Mouse (Mus musculus): ENCODE results near the gene Prss54. TPM values are rescaled to one million over a fixed set of nuclear protein-coding genes. Genes with fewer than 3 reads are reported as not detected.
"Not testable (repeated sequence)": the region's sequence is repeated elsewhere in the genome, so short reads cannot be mapped to it uniquely, and the experiment has no call there.

The Prss54 gene
- not detected in 2 replicates for polyA plus RNA-seq (2014; fragmentation: Nextera tagmentation; extraction: Ambion mirVana)

DNA sequence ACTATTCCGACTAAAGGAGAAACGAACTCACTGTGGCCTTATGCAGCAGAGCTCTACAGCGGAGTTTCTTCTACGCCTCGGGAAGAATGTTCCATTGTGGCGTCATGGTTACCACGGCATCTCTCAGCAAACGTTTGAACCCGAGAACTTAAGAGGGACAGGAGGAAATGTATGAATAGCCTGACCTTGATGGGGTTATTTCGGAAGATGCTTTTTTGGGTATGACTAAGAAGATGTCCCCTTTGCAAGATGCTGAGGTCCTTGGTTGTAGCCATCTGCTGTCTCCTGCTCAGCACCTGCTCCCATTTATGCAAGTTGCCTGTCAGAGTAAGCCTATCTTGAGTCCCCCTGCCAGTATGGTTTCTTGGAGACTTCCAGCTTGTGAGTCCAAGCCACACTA is at the start of gene Prss54:
Gene Prss54 (minus strand): TSS at position 101 of the 400 bp plus-strand sequence.
- no peaks in the 10 kb centered on the region for H3K36me3 ChIP-seq (ENCODE audit: control insufficient read depth, insufficient read depth, low read length)
- no peak within 1 kb of the TSS for H3K27ac ChIP-seq (ENCODE audit: low read depth, low read length)
- no peaks in the 10 kb centered on the region for H3K4me1 ChIP-seq (ENCODE audit: control insufficient read depth, insufficient read depth, low read length)
- no peak for ATAC-seq
- 89% methylated on average over 10 of the region's 10 CpGs for WGBS
- H3K9me3 ChIP-seq (replicated peaks; ENCODE audit: control insufficient read depth, low read length) = no peaks in the 10 kb centered on the region
- no peak within 1 kb of the TSS for H3K4me3 ChIP-seq (ENCODE audit: low read depth, low read length)
- H3K4me2 ChIP-seq (ENCODE audit: low read length) = no peak within 1 kb of the TSS
- no peak within 1 kb of the TSS for H3K9ac ChIP-seq (ENCODE audit: low read length)
- H3K27me3 ChIP-seq (replicated peaks; ENCODE audit: control insufficient read depth, insufficient read depth, low read length) = no peaks in the 10 kb centered on the region
- DNase-seq (ENCODE audit: low spot score) = no peak

DNA sequence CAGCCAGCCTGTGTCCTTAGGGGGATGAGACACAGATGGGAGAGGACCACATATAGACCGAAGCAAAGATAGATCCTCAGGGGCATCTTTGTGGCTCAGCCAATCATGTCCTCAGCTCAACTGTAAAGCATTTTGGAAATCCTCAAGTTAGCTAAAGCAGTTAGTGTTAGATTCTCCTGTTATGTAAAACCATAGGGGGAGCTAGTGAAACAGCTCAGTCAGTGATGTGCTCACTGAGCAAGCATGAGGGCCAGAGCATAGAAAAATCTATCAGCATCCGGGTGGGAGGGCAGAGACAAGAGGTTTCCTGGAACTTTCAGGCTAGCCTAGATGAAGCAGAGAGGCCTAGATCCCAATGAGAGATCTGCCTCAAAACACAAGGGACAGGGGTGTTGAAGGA is 48.7 kb upstream of the Prss54 start:
- DNase-seq (ENCODE audit: low spot score) (no peak), ATAC-seq (no peak)
- no peaks in the 10 kb centered on the region for H3K4me1 ChIP-seq (ENCODE audit: control insufficient read depth, insufficient read depth, low read length)
- no peaks in the 10 kb centered on the region for H3K9me3 ChIP-seq (replicated peaks; ENCODE audit: control insufficient read depth, low read length)
- H3K27ac ChIP-seq (ENCODE audit: low read depth, low read length) = no peak overlapping the region
- no peak overlapping the region for H3K4me2 ChIP-seq (ENCODE audit: low read length)
- no peaks in the 10 kb centered on the region; the same call in 1 of the 2 replicates for H3K27me3 ChIP-seq (replicated peaks; ENCODE audit: control insufficient read depth, insufficient read depth, low read length)
- H3K4me3 ChIP-seq (ENCODE audit: low read depth, low read length) = no peak overlapping the region
- no peak overlapping the region for H3K9ac ChIP-seq (ENCODE audit: low read length)
- H3K36me3 ChIP-seq (ENCODE audit: control insufficient read depth, insufficient read depth, low read length) = no peaks in the 10 kb centered on the region
- 96% methylated on average over 2 of the region's 2 CpGs for WGBS

DNA sequence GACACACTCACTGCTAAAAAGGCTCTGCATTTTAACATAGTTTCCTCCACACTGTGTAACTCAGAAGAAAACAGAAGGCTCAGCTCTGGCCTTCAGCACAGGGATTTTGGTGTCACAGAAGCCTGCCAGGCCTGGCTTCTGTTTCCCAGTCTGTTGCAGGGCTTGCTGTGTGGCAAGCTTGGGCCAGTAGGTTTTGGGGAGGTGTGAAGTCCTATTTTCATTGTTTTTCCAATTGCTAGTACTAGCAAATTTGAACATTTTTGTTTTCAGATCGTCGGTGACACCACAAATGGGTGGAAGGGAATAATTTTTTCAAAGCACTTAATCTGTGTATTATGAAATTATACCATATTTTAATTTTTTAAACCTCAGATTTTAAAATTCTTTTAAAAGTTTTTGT is 43.9 kb upstream of the Prss54 start:
- H3K4me2 ChIP-seq (ENCODE audit: low read length) = no peak overlapping the region
- no peak overlapping the region for H3K27ac ChIP-seq (ENCODE audit: low read depth, low read length)
- no peak overlapping the region for H3K4me3 ChIP-seq (ENCODE audit: low read depth, low read length)
- no peaks in the 10 kb centered on the region for H3K36me3 ChIP-seq (ENCODE audit: control insufficient read depth, insufficient read depth, low read length)
- no peak for ATAC-seq
- 92% methylated on average over 2 of the region's 2 CpGs for WGBS
- H3K27me3 ChIP-seq (replicated peaks; ENCODE audit: control insufficient read depth, insufficient read depth, low read length) = no peaks in the 10 kb centered on the region
- no peak overlapping the region for H3K9ac ChIP-seq (ENCODE audit: low read length)
- H3K4me1 ChIP-seq (ENCODE audit: control insufficient read depth, insufficient read depth, low read length) = no peaks in the 10 kb centered on the region
- no peaks in the 10 kb centered on the region for H3K9me3 ChIP-seq (replicated peaks; ENCODE audit: control insufficient read depth, low read length)
- no peak for DNase-seq (ENCODE audit: low spot score)

DNA sequence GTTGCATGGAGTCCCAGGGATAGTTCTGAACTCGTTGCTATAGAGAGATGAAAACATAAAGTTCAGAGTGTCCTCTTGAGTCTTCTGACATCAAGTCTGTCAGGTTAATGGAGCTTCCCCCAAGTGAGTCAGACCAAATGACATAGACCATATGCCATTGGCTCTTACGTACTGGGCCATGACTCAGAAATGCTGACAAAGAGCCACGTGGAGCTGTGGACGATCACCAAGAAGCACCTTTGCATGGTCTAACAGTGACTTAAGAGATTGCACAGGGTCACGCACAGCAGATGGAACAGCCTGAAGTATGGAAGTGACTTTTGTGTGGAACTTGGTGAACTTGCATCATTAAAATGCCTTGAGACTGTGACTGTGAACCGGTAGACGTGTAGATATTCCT is 40.2 kb upstream of the Prss54 start:
- ATAC-seq = no peak
- H3K9ac ChIP-seq (ENCODE audit: low read length) = no peak overlapping the region

DNA sequence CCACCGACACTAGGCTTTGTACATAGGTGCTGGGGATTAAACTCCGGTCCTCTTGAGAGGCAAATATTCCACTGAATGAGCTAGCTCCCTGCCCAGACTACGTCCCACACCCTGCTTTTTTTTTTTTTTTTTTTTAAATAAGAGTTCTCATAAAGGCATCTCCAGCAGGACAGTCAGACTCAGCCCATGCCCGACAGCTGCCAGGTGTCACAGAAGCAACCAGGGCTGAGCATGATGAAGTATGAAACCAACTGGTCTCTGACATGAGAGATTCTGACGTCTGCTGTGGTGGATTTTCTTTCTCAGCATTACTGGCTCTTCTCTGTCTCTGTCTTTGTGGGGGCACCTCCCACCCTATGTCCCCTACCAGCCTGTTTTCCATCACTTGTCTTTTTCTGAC is 35.6 kb upstream of the Prss54 start:
- Histone ChIP-seq H3K27ac (ENCODE audit: low read depth, low read length) (no peak overlapping the region), H3K36me3 (ENCODE audit: control insufficient read depth, insufficient read depth, low read length) (no peaks in the 10 kb centered on the region), H3K4me3 (ENCODE audit: low read depth, low read length) (no peak overlapping the region), H3K9ac (ENCODE audit: low read length) (no peak overlapping the region), H3K27me3 (replicated peaks; ENCODE audit: control insufficient read depth, insufficient read depth, low read length) (no peaks in the 10 kb centered on the region), H3K9me3 (replicated peaks; ENCODE audit: control insufficient read depth, low read length) (no peaks in the 10 kb centered on the region), H3K4me2 (ENCODE audit: low read length) (no peak overlapping the region), H3K4me1 (ENCODE audit: control insufficient read depth, insufficient read depth, low read length) (no peaks in the 10 kb centered on the region)
- DNase-seq (ENCODE audit: low spot score) (no peak), ATAC-seq (no peak)
- 52% methylated on average over 5 of the region's 5 CpGs for WGBS

More for the DNA sequence above, 40.2 kb upstream of the Prss54 start:
- no peaks in the 10 kb centered on the region for H3K4me1 ChIP-seq (ENCODE audit: control insufficient read depth, insufficient read depth, low read length)
- no peaks in the 10 kb centered on the region for H3K27me3 ChIP-seq (replicated peaks; ENCODE audit: control insufficient read depth, insufficient read depth, low read length)
- H3K27ac ChIP-seq (ENCODE audit: low read depth, low read length) = no peak overlapping the region
- no peak for DNase-seq (ENCODE audit: low spot score)
- no peaks in the 10 kb centered on the region for H3K9me3 ChIP-seq (replicated peaks; ENCODE audit: control insufficient read depth, low read length)
- no peaks in the 10 kb centered on the region for H3K36me3 ChIP-seq (ENCODE audit: control insufficient read depth, insufficient read depth, low read length)
- no peak overlapping the region for H3K4me3 ChIP-seq (ENCODE audit: low read depth, low read length)
- WGBS = 92% methylated on average over 7 of the region's 7 CpGs
- H3K4me2 ChIP-seq (ENCODE audit: low read length) = no peak overlapping the region

DNA sequence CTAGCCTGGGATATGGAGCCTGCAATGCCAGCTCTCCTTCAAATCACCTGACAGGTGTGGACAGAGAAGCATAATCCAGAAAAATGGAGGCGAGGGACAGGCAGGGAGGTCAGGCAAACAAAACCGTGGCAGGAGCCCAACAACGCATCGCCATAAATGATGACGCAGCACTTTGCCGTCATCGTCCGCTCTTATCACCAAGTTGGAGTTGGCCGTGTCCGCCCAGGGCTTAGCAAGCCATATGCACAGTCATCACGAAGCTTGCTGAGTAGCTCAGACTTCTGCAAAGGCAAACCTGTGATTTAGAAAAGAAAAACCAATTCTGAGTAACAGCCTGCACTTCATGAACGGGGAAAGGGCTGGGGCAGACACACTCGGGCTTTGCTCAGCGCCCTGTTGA is 34.6 kb upstream of the Prss54 start:
- ATAC-seq (no peak), DNase-seq (ENCODE audit: low spot score) (no peak)
- no peaks in the 10 kb centered on the region for H3K27me3 ChIP-seq (replicated peaks; ENCODE audit: control insufficient read depth, insufficient read depth, low read length)
- no peak overlapping the region for H3K9ac ChIP-seq (ENCODE audit: low read length)
- no peak overlapping the region for H3K4me3 ChIP-seq (ENCODE audit: low read depth, low read length)
- H3K36me3 ChIP-seq (ENCODE audit: control insufficient read depth, insufficient read depth, low read length) = no peaks in the 10 kb centered on the region
- WGBS = 89% methylated on average over 14 of the region's 14 CpGs
- no peak overlapping the region for H3K4me2 ChIP-seq (ENCODE audit: low read length)
- no peaks in the 10 kb centered on the region for H3K9me3 ChIP-seq (replicated peaks; ENCODE audit: control insufficient read depth, low read length)
- no peaks in the 10 kb centered on the region for H3K4me1 ChIP-seq (ENCODE audit: control insufficient read depth, insufficient read depth, low read length)
- H3K27ac ChIP-seq (ENCODE audit: low read depth, low read length) = no peak overlapping the region

DNA sequence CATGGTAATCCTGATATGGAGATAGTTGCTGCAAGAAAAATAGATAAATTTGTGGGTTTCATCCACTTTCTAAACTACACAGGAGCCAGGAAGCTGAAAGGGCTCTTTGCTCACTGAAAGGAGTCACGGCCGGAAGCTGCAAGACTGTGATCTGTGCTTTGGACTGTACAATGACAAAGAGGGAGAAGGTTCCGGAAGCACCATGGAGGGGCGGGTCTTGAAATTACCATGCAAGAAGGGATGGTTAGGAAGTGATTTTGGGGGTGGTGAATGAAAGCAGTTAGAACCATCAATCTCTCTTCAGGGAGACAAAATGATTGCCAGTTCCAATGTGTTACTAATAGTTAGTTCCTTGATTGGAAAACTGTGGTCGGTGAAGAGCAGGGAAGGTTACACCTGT is 33.3 kb upstream of the Prss54 start:
- DNase-seq (ENCODE audit: low spot score) = no peak
- no peak overlapping the region for H3K4me3 ChIP-seq (ENCODE audit: low read depth, low read length)
- H3K27ac ChIP-seq (ENCODE audit: low read depth, low read length) = no peak overlapping the region
- no peaks in the 10 kb centered on the region for H3K36me3 ChIP-seq (ENCODE audit: control insufficient read depth, insufficient read depth, low read length)
- H3K4me2 ChIP-seq (ENCODE audit: low read length) = no peak overlapping the region
- no peak overlapping the region for H3K9ac ChIP-seq (ENCODE audit: low read length)
- H3K9me3 ChIP-seq (replicated peaks; ENCODE audit: control insufficient read depth, low read length) = no peaks in the 10 kb centered on the region
- no peak for ATAC-seq
- no peaks in the 10 kb centered on the region for H3K4me1 ChIP-seq (ENCODE audit: control insufficient read depth, insufficient read depth, low read length)
- no peaks in the 10 kb centered on the region for H3K27me3 ChIP-seq (replicated peaks; ENCODE audit: control insufficient read depth, insufficient read depth, low read length)
- 89% methylated on average over 5 of the region's 5 CpGs for WGBS

DNA sequence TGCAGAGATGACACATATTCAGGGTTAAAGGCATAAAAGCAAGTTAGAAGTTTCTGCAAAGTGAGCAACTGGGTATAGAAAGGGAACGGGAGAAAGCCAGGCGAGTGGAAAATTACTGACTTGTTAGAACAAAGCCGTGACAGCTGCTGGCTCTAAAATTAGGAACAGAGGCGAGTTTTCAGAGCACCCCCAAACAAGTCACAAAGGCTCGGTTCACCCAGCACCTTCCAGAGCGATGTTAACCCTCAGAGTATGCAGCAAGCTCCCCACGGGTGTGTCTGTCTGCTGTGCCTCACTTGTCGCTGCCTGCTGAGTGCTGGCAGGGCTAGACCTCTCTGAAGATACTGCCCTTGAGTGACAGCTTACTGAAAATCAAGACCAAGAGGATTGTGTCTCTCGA is 31.1 kb upstream of the Prss54 start:
- Histone ChIP-seq H3K4me1 (ENCODE audit: control insufficient read depth, insufficient read depth, low read length) (no peaks in the 10 kb centered on the region), H3K4me3 (ENCODE audit: low read depth, low read length) (no peak overlapping the region), H3K36me3 (ENCODE audit: control insufficient read depth, insufficient read depth, low read length) (no peaks in the 10 kb centered on the region), H3K27me3 (replicated peaks; ENCODE audit: control insufficient read depth, insufficient read depth, low read length) (no peaks in the 10 kb centered on the region), H3K27ac (ENCODE audit: low read depth, low read length) (no peak overlapping the region), H3K9me3 (replicated peaks; ENCODE audit: control insufficient read depth, low read length) (no peaks in the 10 kb centered on the region), H3K4me2 (ENCODE audit: low read length) (no peak overlapping the region), H3K9ac (ENCODE audit: low read length) (no peak overlapping the region)
- WGBS = 47% methylated on average over 9 of the region's 9 CpGs
- DNase-seq (ENCODE audit: low spot score) = no peak
- ATAC-seq = no peak

DNA sequence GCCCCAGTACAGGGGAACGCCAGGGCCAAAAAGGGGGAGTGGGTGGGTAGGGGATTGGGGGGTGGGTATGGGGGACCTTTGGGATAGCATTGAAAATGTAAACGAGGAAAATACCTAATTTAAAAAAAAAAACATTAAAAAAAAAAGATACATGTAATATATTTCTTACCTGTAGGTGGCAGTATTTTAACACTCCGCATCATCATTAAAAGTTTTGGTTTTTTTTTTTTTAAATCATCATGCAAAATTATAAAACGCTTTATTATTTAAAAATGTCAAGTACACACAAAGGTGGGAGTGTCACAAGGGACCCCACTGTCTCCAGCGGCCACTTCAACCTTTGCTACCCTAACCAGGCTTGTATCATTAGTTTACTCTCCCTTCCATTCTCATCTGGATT is 30.4 kb upstream of the Prss54 start:
- H3K9me3 ChIP-seq (replicated peaks; ENCODE audit: control insufficient read depth, low read length) = not testable (repeated sequence)

More for the DNA sequence above, 30.4 kb upstream of the Prss54 start:
- not testable (repeated sequence) for H3K4me1 ChIP-seq (ENCODE audit: control insufficient read depth, insufficient read depth, low read length); H3K4me2 ChIP-seq (ENCODE audit: low read length); H3K27me3 ChIP-seq (replicated peaks; ENCODE audit: control insufficient read depth, insufficient read depth, low read length); H3K27ac ChIP-seq (ENCODE audit: low read depth, low read length); ATAC-seq; H3K36me3 ChIP-seq (ENCODE audit: control insufficient read depth, insufficient read depth, low read length); H3K9ac ChIP-seq (ENCODE audit: low read length); DNase-seq (ENCODE audit: low spot score); H3K4me3 ChIP-seq (ENCODE audit: low read depth, low read length)
- WGBS = 21% methylated on average over 4 of the region's 5 CpGs

Measured in forebrain, embryonic 14.5 days (tissue).